Mouse (Mus musculus) G1E (cell line): ENCODE measurements around the gene Plxna4. TPM values are rescaled to one million over a fixed set of nuclear protein-coding genes. Genes with fewer than 3 reads are reported as not detected.

Source experiments
- ATAC-seq: 2 replicates; pipeline ENCODE4 v1.8.0; 2016; ENCODE audit warnings: mild to moderate bottlenecking; ENCODE audit not compliant: insufficient number of reproducible peaks, poor library complexity, low FRiP score, severe bottlenecking; ENCODE audit errors: extremely low read depth
- DNase-seq: peaks from one replicate; pipeline ENCODE4 v3.0.0; 2012; ENCODE audit warnings: low spot score
- H3K27me3 ChIP-seq: 2 replicates; pipeline ENCODE4 v1.6.1; 2012; ENCODE audit warnings: mild to moderate bottlenecking, low read length, inconsistent platforms; ENCODE audit not compliant: insufficient read depth
- H3K36me3 ChIP-seq: replicated peaks from 2 replicates; pipeline ENCODE3; 2012; ENCODE audit warnings: mild to moderate bottlenecking, inconsistent platforms
- H3K4me1 ChIP-seq: 2 replicates; pipeline ENCODE4 v1.6.1; 2012; ENCODE audit warnings: low read depth, low read length, inconsistent platforms, mixed read lengths; ENCODE audit not compliant: insufficient read depth
- H3K4me3 ChIP-seq: 2 replicates; pipeline ENCODE4 v1.5.1; 2012; ENCODE audit warnings: low read depth, mild to moderate bottlenecking, inconsistent platforms, low read length, moderate library complexity, mixed read lengths
- H3K9me3 ChIP-seq: replicated peaks from 2 replicates; pipeline ENCODE4 v1.6.1; 2012; ENCODE audit warnings: inconsistent platforms
- CTCF ChIP-seq: IDR thresholded peaks from 2 replicates; pipeline ENCODE4 v1.5.1; 2012; ENCODE audit warnings: low read depth, low read length, inconsistent platforms, mixed read lengths
- GATA1 ChIP-seq: IDR thresholded peaks from 2 replicates; pipeline ENCODE4 v1.6.1; 2012; ENCODE audit warnings: borderline replicate concordance, low read length, inconsistent platforms, mixed read lengths
- GATA2 ChIP-seq: IDR thresholded peaks from 2 replicates; pipeline ENCODE4 v1.6.1; 2012; ENCODE audit warnings: low read depth, low read length, inconsistent platforms, borderline replicate concordance
- POLR2AphosphoS5 ChIP-seq: IDR thresholded peaks from 2 replicates; pipeline ENCODE4 v1.6.1; 2012; ENCODE audit warnings: low read depth, low read length, inconsistent platforms; ENCODE audit not compliant: insufficient replicate concordance
- TAL1 ChIP-seq: conservative IDR thresholded peaks from 2 replicates; pipeline ENCODE4 v1.6.1; 2012; ENCODE audit warnings: low read depth, low read length, inconsistent platforms, mixed read lengths
- polyA plus RNA-seq: library from polyadenylated mRNA; stranded (reverse); fragments of >175 nt; gene quantifications from 2 replicates; pipeline ENCODE4 v1.2.3, GENCODE M21; 2012
- total RNA-seq, 2 experiments: library from RNA; stranded (forward) in 1 of 2; stranded (reverse) in 1 of 2; fragments of 200-1000 nt in 1 of 2; fragments of >200 nt in 1 of 2; fragmentation: Nextera tagmentation in 1 of 2; gene quantifications; 2 replicates each; pipeline ENCODE4 v1.2.3; 2014 to 2017

Plxna4 gene
- total and polyA plus RNA-seq, 3 experiments, result 0.11 TPM; not detected in 2

GRCm38 (mm10) chr6:32251674-32252073 lies 336.3 kb downstream of the Plxna4 start:
- Histone ChIP-seq H3K4me1 (no peaks in the 10 kb centered on the region), H3K4me3 (no peak overlapping the region), H3K27me3 (0 out of 2 replicates have a peak, but pooled peaks cover 5% of the 10 kb centered on the region), H3K36me3 (no peaks in the 10 kb centered on the region), H3K9me3 (no peaks in the 10 kb centered on the region)
- no peak for DNase-seq
- TF ChIP-seq CTCF (no peak), POLR2AphosphoS5 (no peak), GATA1 (no peak), TAL1 (no peak)
- no peak for ATAC-seq

GRCm38 (mm10) chr6:32246036-32246435 lies 342.0 kb downstream of the Plxna4 start:
- Histone ChIP-seq H3K4me1 (no peaks in the 10 kb centered on the region), H3K4me3 (no peak overlapping the region), H3K27me3 (0 out of 2 replicates have a peak, but pooled peaks cover 4% of the 10 kb centered on the region), H3K9me3 (no peaks in the 10 kb centered on the region), H3K36me3 (no peaks in the 10 kb centered on the region)
- ATAC-seq, result no peak
- DNase-seq, result no peak
- no peak for TF ChIP-seq GATA2
- TF ChIP-seq TAL1, result no peak
- no peak for TF ChIP-seq GATA1
- no peak for TF ChIP-seq POLR2AphosphoS5
- TF ChIP-seq CTCF, result no peak

GRCm38 (mm10) chr6:32243040-32243439 lies 345.0 kb downstream of the Plxna4 start:
- Histone ChIP-seq H3K4me1 (no peaks in the 10 kb centered on the region), H3K36me3 (no peaks in the 10 kb centered on the region), H3K4me3 (no peak overlapping the region), H3K9me3 (no peaks in the 10 kb centered on the region), H3K27me3 (no peaks in the 10 kb centered on the region)
- no peak for TF ChIP-seq GATA2
- no peak for TF ChIP-seq POLR2AphosphoS5
- no peak for TF ChIP-seq TAL1
- no peak for TF ChIP-seq CTCF
- no peak for TF ChIP-seq GATA1
- no peak for DNase-seq
- ATAC-seq, result no peak

- no peaks in the 10 kb centered on the region for H3K36me3 ChIP-seq
- H3K27me3 ChIP-seq, result peaks cover 9% of the 10 kb centered on the region; the same call in 1 of the 2 replicates
- ATAC-seq, result no peak
These were observed 356.6 kb downstream of the Plxna4 start for GRCm38 (mm10) chr6:32231383-32231782.

GRCm38 (mm10) chr6:32226636-32227035 lies 361.4 kb downstream of the Plxna4 start:
- TF ChIP-seq CTCF, result no peak
- no peak for TF ChIP-seq POLR2AphosphoS5
- no peak for TF ChIP-seq TAL1
- no peak for TF ChIP-seq GATA2
- no peak for TF ChIP-seq GATA1
- ATAC-seq (no peak), DNase-seq (no peak)
- Histone ChIP-seq H3K9me3 (no peaks in the 10 kb centered on the region), H3K4me3 (no peak overlapping the region), H3K36me3 (no peaks in the 10 kb centered on the region), H3K27me3 (no peaks in the 10 kb centered on the region), H3K4me1 (no peaks in the 10 kb centered on the region)

More at GRCm38 (mm10) chr6:32231383-32231782, 356.6 kb downstream of the Plxna4 start:
- H3K4me3 ChIP-seq, result no peak overlapping the region
- no peak for DNase-seq
- TF ChIP-seq GATA2 (no peak), CTCF (no peak), POLR2AphosphoS5 (no peak), GATA1 (no peak), TAL1 (no peak)
- no peaks in the 10 kb centered on the region for H3K4me1 ChIP-seq
- H3K9me3 ChIP-seq, result no peaks in the 10 kb centered on the region

GRCm38 (mm10) chr6:32224007-32224703 lies 363.8 kb downstream of the Plxna4 start:
- ATAC-seq (no peak), DNase-seq (no peak)
- Histone ChIP-seq H3K4me1 (no peaks in the 10 kb centered on the region), H3K4me3 (no peak overlapping the region), H3K27me3 (no peaks in the 10 kb centered on the region), H3K36me3 (no peaks in the 10 kb centered on the region), H3K9me3 (no peaks in the 10 kb centered on the region)
- no peak for TF ChIP-seq GATA2
- TF ChIP-seq POLR2AphosphoS5, result no peak
- TF ChIP-seq TAL1, result no peak
- no peak for TF ChIP-seq GATA1
- TF ChIP-seq CTCF, result no peak
